ENCODE assay signal across 8 mouse cellular contexts in the genomic region with DNA sequence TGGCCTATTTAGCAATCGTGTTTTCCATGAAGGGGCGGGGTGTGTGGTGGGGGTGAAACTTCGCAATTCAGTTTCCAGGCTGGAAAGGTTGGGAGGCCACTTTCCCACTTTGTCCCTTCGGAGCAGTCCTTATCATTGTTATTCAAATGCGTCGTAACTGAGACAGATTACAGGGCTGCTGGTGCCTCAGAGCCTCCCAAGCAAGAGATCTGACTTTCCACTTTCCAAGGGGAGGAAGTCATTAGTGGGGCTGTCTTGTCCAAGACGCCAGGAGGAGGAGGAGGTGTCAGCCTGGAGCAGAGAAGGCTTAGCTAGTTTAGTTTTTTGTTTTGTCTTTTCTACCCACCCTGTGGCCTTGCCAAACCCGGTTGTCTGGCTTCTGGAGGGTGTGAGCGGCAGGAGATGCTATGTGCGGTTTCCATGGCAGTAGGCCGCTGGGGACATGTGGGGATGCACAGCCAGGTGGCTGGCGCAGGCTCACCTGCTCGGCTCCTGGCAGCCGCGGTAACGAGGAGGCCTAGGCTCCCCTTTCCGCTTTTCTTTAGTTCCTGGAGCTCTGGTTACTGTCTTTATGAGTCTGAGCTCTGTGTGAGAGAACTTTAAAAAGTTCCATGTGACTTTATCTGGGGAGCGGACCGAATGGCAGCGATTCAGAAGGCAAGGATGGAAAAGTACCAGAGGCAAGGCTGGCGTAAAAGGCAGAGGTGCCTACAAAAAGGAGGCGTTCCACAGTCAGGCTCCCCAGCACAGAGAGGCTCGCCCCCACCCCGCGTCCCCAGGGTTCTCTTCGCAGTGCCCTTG. TPM values are rescaled to one million over a fixed set of nuclear protein-coding genes. Genes with fewer than 3 reads are reported as not detected.
DNase-seq lines count a peak whose midpoint lies in the region; ATAC-seq and TF ChIP-seq lines count a peak whose summit lies in the region.

No protein-coding gene starts in this region.

- TF ChIP-seq CTCF in stomach, postnatal 0 days (IDR thresholded peaks at IDR 0.05; ENCODE audit: low read depth) = no peak

- H3K9me3 ChIP-seq in intestine, embryonic 16.5 days (ENCODE audit: control insufficient read depth, low read length) = no peaks in the 10 kb centered on the region
- no peaks in the 10 kb centered on the region for H3K9me3 ChIP-seq in lung, embryonic 16.5 days (ENCODE audit: control insufficient read depth, low read length)
- no peaks in the 10 kb centered on the region for H3K9me3 ChIP-seq in stomach, postnatal 0 days (ENCODE audit: control insufficient read depth, low read length)

- DNase-seq in cerebellum, postnatal 10 days = peak; percentile 50 to 72
- peak; percentile 71 for DNase-seq in adrenal gland, adult 8-10 months
- peak; percentile 40 for DNase-seq in forelimb bud, embryonic 11.5 days (ENCODE audit: low read depth, low spot score)
- DNase-seq in stomach, postnatal 0 days (ENCODE audit: low spot score) = peak; percentile 32
- DNase-seq in spleen, postnatal 4 days (ENCODE audit: low spot score in 2 of 2) = no peak

- H3K4me2 ChIP-seq in intestine, embryonic 16.5 days (ENCODE audit: low read depth, low read length) = peak overlapping the region; percentile 11; the same call in 1 of the 2 replicates
- H3K4me2 ChIP-seq in lung, embryonic 16.5 days (ENCODE audit: low read depth, low read length) = peak overlapping the region; percentile 30
- H3K4me2 ChIP-seq in stomach, postnatal 0 days (replicated peaks; ENCODE audit: low read depth) = peak overlapping the region; percentile 23

- peaks cover 7% of the 10 kb centered on the region; the same call in 1 of the 2 replicates for H3K4me1 ChIP-seq in intestine, embryonic 16.5 days (ENCODE audit: control insufficient read depth, insufficient read depth, low read length)
- H3K4me1 ChIP-seq in lung, embryonic 16.5 days (replicated peaks; ENCODE audit: control insufficient read depth, insufficient read depth, low read length) = peaks cover 11% of the 10 kb centered on the region
- no peaks in the 10 kb centered on the region for H3K4me1 ChIP-seq in stomach, postnatal 0 days (replicated peaks; ENCODE audit: control insufficient read depth, insufficient read depth)

- WGBS in intestine, embryonic 16.5 days = 8% methylated on average over 26 of the region's 26 CpGs
- WGBS in lung, embryonic 16.5 days = 6% methylated on average over 26 of the region's 26 CpGs
- WGBS in stomach, postnatal 0 days = 10% methylated on average over 26 of the region's 26 CpGs

- no peaks in the 10 kb centered on the region for H3K27me3 ChIP-seq in intestine, embryonic 16.5 days (replicated peaks; ENCODE audit: control insufficient read depth, insufficient read depth, low read length)
- H3K27me3 ChIP-seq in lung, embryonic 16.5 days (ENCODE audit: control insufficient read depth, insufficient read depth, low read depth, low read length) = no peaks in the 10 kb centered on the region
- H3K27me3 ChIP-seq in stomach, postnatal 0 days (ENCODE audit: control insufficient read depth, insufficient read depth, low read length) = no peaks in the 10 kb centered on the region

- TF ChIP-seq EP300 in stomach, postnatal 0 days (optimal IDR thresholded peaks at IDR 0.05) = no peak

- H3K4me3 ChIP-seq in intestine, embryonic 16.5 days (ENCODE audit: low read length) = no peak overlapping the region
- H3K4me3 ChIP-seq in lung, embryonic 16.5 days (ENCODE audit: low read length) = no peak overlapping the region
- H3K4me3 ChIP-seq in stomach, postnatal 0 days (ENCODE audit: low read depth, low read length) = no peak overlapping the region

- peak overlapping the region; percentile 38; the same call in 1 of the 2 replicates for H3K9ac ChIP-seq in intestine, embryonic 16.5 days (ENCODE audit: low read depth, low read length)
- H3K9ac ChIP-seq in lung, embryonic 16.5 days (ENCODE audit: low read length) = no peak overlapping the region
- H3K9ac ChIP-seq in stomach, postnatal 0 days (ENCODE audit: low read length) = no peak overlapping the region

- no peaks in the 10 kb centered on the region for H3K36me3 ChIP-seq in intestine, embryonic 16.5 days (ENCODE audit: control insufficient read depth, insufficient read depth, low read length)
- no peaks in the 10 kb centered on the region for H3K36me3 ChIP-seq in lung, embryonic 16.5 days (ENCODE audit: control insufficient read depth, insufficient read depth, low read length)
- H3K36me3 ChIP-seq in stomach, postnatal 0 days (ENCODE audit: control insufficient read depth, insufficient read depth, low read length) = no peaks in the 10 kb centered on the region

- H3K27ac ChIP-seq in intestine, embryonic 16.5 days (ENCODE audit: low read length) = no peak overlapping the region
- H3K27ac ChIP-seq in lung, embryonic 16.5 days (ENCODE audit: low read length) = no peak overlapping the region
- H3K27ac ChIP-seq in stomach, postnatal 0 days (replicated peaks) = no peak overlapping the region

- ATAC-seq in cerebellum, adult (ENCODE audit: insufficient number of reproducible peaks, low FRiP score, low TSS enrichment) = no peak
- ATAC-seq in intestine, embryonic 16.5 days = no peak; the same call in 1 of the 2 replicates
- peak; percentile 60; the same call in 1 of the 2 replicates for ATAC-seq in lung, embryonic 16.5 days (ENCODE audit: low read depth)
- ATAC-seq in stomach, postnatal 0 days (ENCODE audit: low FRiP score, low TSS enrichment) = no peak

RNA-seq across cellular contexts. Expression of a gene that starts 26.4 kb away (rescaled TPM):
- total RNA-seq in adrenal gland, adult 8-10 months (2022) = 10 to 100 TPM; 41.9 to 56.9 (median 49.4) TPM
- 19.5 and 20.2 TPM in 2 replicates for polyA plus RNA-seq in intestine, embryonic 16.5 days (2015; fragmentation: Nextera tagmentation; extraction: Ambion mirVana)
- polyA plus RNA-seq in lung, embryonic 16.5 days (2015; fragmentation: Nextera tagmentation; extraction: Ambion mirVana) = 23.6 and 26.6 TPM in 2 replicates
- polyA plus RNA-seq in stomach, postnatal 0 days (2015; fragmentation: Nextera tagmentation; extraction: Ambion mirVana) = 18.7 and 22.8 TPM in 2 replicates

Comparison
In these comparisons a context has a peak if more than half of its experiments do, and no peak if none do; other contexts are left out.
1. DNase-seq: peak in cerebellum, postnatal 10 days (2 of 2), adrenal gland, adult 8-10 months (single experiment), forelimb bud, embryonic 11.5 days (single experiment) and stomach, postnatal 0 days (single experiment); none in spleen, postnatal 4 days (0 of 2).
2. Peak in every context shown above with its lines, with median percentiles within 50 percentile points of each other: H3K4me2 ChIP-seq.